Mouse (Mus musculus): ENCODE data around the gene Osbpl2. TPM values are rescaled to one million over a fixed set of nuclear protein-coding genes. Genes with fewer than 3 reads are reported as not detected.
A peak's percentile ranks its signal among the peaks of the same experiment; 100 is the strongest.

Gene Osbpl2
- polyA plus RNA-seq, 2 experiments: 4.4 to 7.9 TPM

DNA sequence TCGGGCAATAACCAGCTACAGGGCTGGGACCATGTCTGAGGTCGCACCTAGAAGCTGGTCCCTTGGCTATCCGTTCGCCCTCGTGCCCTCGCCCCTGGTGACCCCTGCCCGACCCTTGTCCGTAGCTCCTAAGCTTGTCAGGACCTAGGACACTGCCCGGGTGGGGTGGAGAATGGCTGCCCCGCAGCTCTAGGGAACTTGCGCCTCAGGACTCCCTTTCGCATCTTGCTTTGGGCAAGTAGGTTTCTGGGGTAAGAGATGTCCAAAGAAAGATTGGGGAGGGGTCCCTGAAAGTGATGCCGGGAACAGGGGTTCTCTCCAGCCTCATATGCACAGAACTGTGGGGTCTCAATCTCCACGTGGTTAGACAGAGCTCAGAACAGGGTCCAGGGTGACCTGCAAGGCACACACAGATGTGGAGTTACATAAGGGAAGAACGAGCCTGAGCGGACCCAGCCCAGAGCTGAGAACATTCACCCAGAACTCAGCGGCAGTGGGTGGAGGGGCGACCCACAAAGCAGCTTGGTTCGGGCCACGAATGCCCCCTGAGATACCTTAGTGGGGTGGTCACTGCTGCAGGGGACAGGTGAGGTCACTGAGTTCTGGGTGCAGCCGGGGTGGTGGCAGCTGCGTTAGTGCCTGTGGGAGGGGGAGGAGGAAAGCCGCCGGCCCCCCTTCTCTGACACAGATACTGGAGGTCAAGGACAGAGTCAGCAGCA, 14.3 kb upstream of the Osbpl2 start:
- DNase-seq (ENCODE audit: low read depth in 3 of 3, low spot score in 3 of 3) (no peak), ATAC-seq (ENCODE audit: insufficient read depth) (peak; percentile 34)
- H3K9me3 ChIP-seq (ENCODE audit: control insufficient read depth, low read length): no peaks in the 10 kb centered on the region
- no peaks in the 10 kb centered on the region for H3K4me1 ChIP-seq (replicated peaks; ENCODE audit: control insufficient read depth in 2 of 2, insufficient read depth in 2 of 2, low read length in 1 of 2)
- H3K36me3 ChIP-seq (replicated peaks; ENCODE audit: control insufficient read depth, insufficient read depth, low read depth): no peaks in the 10 kb centered on the region
- peak overlapping the region; percentile 60 for H3K4me2 ChIP-seq (ENCODE audit: low read depth)
- 9% methylated on average over 24 of the region's 24 CpGs for WGBS (ENCODE audit: insufficient replicate concordance)
- TF ChIP-seq EP300 (IDR thresholded peaks at IDR 0.05; ENCODE audit: low read depth): no peak
- H3K9ac ChIP-seq (replicated peaks): no peak overlapping the region
- H3K27me3 ChIP-seq (ENCODE audit: control insufficient read depth, insufficient read depth, low read length): peaks cover 62% of the 10 kb centered on the region
- no peak overlapping the region; a peak in 1 of 4 replicates for H3K4me3 ChIP-seq (ENCODE audit: insufficient read depth in 1 of 2, low read depth in 2 of 2, low read length in 2 of 2)
- H3K27ac ChIP-seq: no peak overlapping the region

DNA sequence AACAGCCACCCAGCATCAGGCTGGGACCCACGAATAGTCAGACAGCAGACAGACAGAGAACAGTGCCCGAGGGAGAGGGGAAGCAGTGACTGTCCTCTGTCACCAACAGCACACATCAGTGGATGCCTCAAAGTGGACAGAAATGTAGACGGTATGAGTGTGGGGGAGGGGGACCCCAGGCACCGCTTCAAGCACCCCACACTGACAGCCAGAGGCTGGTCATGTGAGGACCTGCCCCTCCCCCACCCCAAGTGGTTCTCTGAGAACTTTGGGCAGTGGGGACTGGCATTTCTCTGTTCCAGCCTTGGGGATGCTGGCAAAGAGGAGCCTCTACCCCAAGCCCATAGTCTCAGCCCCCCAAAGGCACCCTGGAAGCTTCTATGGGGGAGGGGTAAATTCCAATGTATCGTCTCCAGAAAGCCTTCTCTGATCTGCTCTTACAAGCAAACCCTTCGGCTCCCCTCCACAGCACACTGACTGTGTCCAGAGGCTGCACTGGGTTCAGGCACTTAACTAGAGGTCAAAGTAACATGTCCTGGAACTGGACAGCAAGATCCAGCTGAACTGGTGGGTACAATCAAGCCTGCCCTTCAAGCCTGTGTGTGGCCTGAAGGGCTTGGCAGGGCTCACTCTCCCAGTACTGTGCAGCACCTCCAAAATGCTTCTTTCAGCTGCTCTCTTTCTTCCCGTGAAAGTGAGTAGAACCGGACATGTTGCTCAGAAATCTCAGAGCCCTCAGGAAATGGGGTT, 13.5 kb upstream of the Osbpl2 start:
- Histone ChIP-seq H3K27me3 (ENCODE audit: control insufficient read depth, insufficient read depth, low read length) (peaks cover 55% of the 10 kb centered on the region), H3K4me1 (replicated peaks; ENCODE audit: control insufficient read depth in 2 of 2, insufficient read depth in 2 of 2, low read length in 1 of 2) (no peaks in the 10 kb centered on the region), H3K9ac (replicated peaks) (no peak overlapping the region), H3K4me3 (ENCODE audit: insufficient read depth in 1 of 2, low read depth in 2 of 2, low read length in 2 of 2) (no peak overlapping the region), H3K9me3 (ENCODE audit: control insufficient read depth, low read length) (no peaks in the 10 kb centered on the region), H3K36me3 (replicated peaks; ENCODE audit: control insufficient read depth, insufficient read depth, low read depth) (no peaks in the 10 kb centered on the region), H3K27ac (no peak overlapping the region), H3K4me2 (ENCODE audit: low read depth) (no peak overlapping the region)
- WGBS (ENCODE audit: insufficient replicate concordance): 35% methylated on average over 8 of the region's 8 CpGs
- DNase-seq (ENCODE audit: low read depth in 3 of 3, low spot score in 3 of 3) (no peak), ATAC-seq (ENCODE audit: insufficient read depth) (no peak)
- TF ChIP-seq EP300 (IDR thresholded peaks at IDR 0.05; ENCODE audit: low read depth) (no peak), CTCF (IDR thresholded peaks at IDR 0.05; ENCODE audit: low read depth) (no peak)

DNA sequence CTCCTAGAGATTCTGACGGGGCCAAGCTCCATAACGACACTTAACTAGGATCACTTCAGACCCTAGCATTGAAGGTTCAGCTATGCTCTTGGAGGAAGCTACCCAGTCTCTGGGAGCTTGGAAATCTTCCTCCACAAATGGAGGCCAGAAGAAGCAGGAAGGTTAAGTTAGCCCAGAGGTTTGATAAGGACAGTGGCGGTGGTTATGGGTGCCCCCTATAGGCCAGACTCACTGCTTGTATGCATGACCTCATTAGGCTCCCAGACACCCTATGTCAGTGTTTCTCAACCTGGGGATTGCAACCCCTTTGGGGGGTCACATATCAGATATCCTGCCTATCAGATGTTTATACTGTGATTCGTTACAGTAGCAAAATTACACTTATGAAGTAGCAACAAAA, 12.0 kb upstream of the Osbpl2 start:
- TF ChIP-seq EP300 (IDR thresholded peaks at IDR 0.05; ENCODE audit: low read depth) (no peak), CTCF (IDR thresholded peaks at IDR 0.05; ENCODE audit: low read depth) (peak; percentile 57)
- Histone ChIP-seq H3K36me3 (replicated peaks; ENCODE audit: control insufficient read depth, insufficient read depth, low read depth) (no peaks in the 10 kb centered on the region), H3K4me1 (replicated peaks; ENCODE audit: control insufficient read depth in 2 of 2, insufficient read depth in 2 of 2, low read length in 1 of 2) (no peaks in the 10 kb centered on the region), H3K4me3 (ENCODE audit: insufficient read depth in 1 of 2, low read depth in 2 of 2, low read length in 2 of 2) (no peak overlapping the region), H3K4me2 (ENCODE audit: low read depth) (no peak overlapping the region), H3K27me3 (ENCODE audit: control insufficient read depth, insufficient read depth, low read length) (peaks cover 40% of the 10 kb centered on the region), H3K27ac (no peak overlapping the region), H3K9me3 (ENCODE audit: control insufficient read depth, low read length) (no peaks in the 10 kb centered on the region), H3K9ac (replicated peaks) (no peak overlapping the region)
- ATAC-seq (ENCODE audit: insufficient read depth) (no peak), DNase-seq (ENCODE audit: low read depth in 3 of 3, low spot score in 3 of 3) (no peak)
- WGBS (ENCODE audit: insufficient replicate concordance): 50% methylated on average over 4 of the region's 4 CpGs

DNA sequence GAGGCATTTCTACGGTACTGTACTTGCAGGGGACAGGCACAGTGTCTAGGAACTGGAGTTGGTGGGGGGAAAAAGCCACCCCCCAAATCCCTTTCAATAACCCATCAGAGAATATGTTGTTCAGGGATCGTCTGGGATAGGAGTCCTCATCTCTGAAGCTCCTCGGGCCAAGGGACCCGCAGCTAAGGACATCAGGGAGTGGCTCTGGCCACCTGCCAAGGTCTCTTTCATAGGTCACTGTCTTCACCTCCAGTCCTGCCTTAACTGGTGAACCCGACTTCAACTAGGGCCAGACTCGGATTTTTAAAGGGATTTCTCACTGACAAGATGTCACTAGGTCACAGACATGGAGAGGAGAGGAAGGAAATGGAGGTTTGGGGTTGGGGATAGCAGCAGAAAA, 10.8 kb upstream of the Osbpl2 start:
- Histone ChIP-seq H3K27me3 (ENCODE audit: control insufficient read depth, insufficient read depth, low read length) (peaks cover 28% of the 10 kb centered on the region), H3K4me3 (ENCODE audit: insufficient read depth in 1 of 2, low read depth in 2 of 2, low read length in 2 of 2) (no peak overlapping the region), H3K9me3 (ENCODE audit: control insufficient read depth, low read length) (no peaks in the 10 kb centered on the region), H3K4me2 (ENCODE audit: low read depth) (no peak overlapping the region), H3K27ac (no peak overlapping the region), H3K4me1 (replicated peaks; ENCODE audit: control insufficient read depth in 2 of 2, insufficient read depth in 2 of 2, low read length in 1 of 2) (no peaks in the 10 kb centered on the region), H3K9ac (replicated peaks) (no peak overlapping the region), H3K36me3 (replicated peaks; ENCODE audit: control insufficient read depth, insufficient read depth, low read depth) (no peaks in the 10 kb centered on the region)
- ATAC-seq (ENCODE audit: insufficient read depth) (no peak), DNase-seq (ENCODE audit: low read depth in 3 of 3, low spot score in 3 of 3) (no peak)
- TF ChIP-seq EP300 (IDR thresholded peaks at IDR 0.05; ENCODE audit: low read depth) (no peak), CTCF (IDR thresholded peaks at IDR 0.05; ENCODE audit: low read depth) (no peak)
- WGBS (ENCODE audit: insufficient replicate concordance): 32% methylated on average over 6 of the region's 6 CpGs
